Mouse (Mus musculus): ENCODE data around the gene Bicd2.
A peak's percentile ranks its signal among the peaks of the same experiment; 100 is the strongest.

The Bicd2 gene

GRCm38 (mm10) chr13:49341012-49341830, at the start of gene Bicd2:
Gene Bicd2 (plus strand): TSS chr13:49341585.
- DNase-seq, result peak; percentile 86 to 92

GRCm38 (mm10) chr13:49291949-49292348, 49.4 kb upstream of the Bicd2 start:
- DNase-seq, result no peak

- DNase-seq, result no peak
Measured at GRCm38 (mm10) chr13:49294108-49294507, 47.3 kb upstream of the Bicd2 start.

GRCm38 (mm10) chr13:49296270-49296669, 45.1 kb upstream of the Bicd2 start:
- DNase-seq, result no peak

GRCm38 (mm10) chr13:49298514-49299381, 42.6 kb upstream of the Bicd2 start:
- peak in 1 of 2 experiments; percentile 46 for DNase-seq

- DNase-seq, result no peak
Measured at GRCm38 (mm10) chr13:49300771-49301170, 40.6 kb upstream of the Bicd2 start.

GRCm38 (mm10) chr13:49306771-49307310, 34.5 kb upstream of the Bicd2 start:
- DNase-seq, result peak in 1 of 2 experiments; percentile 14

- peak; percentile 70 for DNase-seq
Measured at GRCm38 (mm10) chr13:49307311-49307969, 33.9 kb upstream of the Bicd2 start.

- DNase-seq, result peak in 1 of 2 experiments; percentile 25
Measured at GRCm38 (mm10) chr13:49308206-49308605, 33.2 kb upstream of the Bicd2 start.

GRCm38 (mm10) chr13:49308861-49309403, 32.5 kb upstream of the Bicd2 start:
- peak; percentile 64 to 67 for DNase-seq

GRCm38 (mm10) chr13:49309501-49309900, 31.9 kb upstream of the Bicd2 start:
- DNase-seq, result no peak

- no peak for DNase-seq
Measured at GRCm38 (mm10) chr13:49311642-49312041, 29.7 kb upstream of the Bicd2 start.

- no peak for DNase-seq
Measured at GRCm38 (mm10) chr13:49316386-49317162, 24.8 kb upstream of the Bicd2 start.

GRCm38 (mm10) chr13:49317508-49317907, 23.9 kb upstream of the Bicd2 start:
- no peak for DNase-seq

GRCm38 (mm10) chr13:49317914-49318313, 23.5 kb upstream of the Bicd2 start:
- no peak for DNase-seq

- no peak for DNase-seq
Measured at GRCm38 (mm10) chr13:49320040-49320439, 21.3 kb upstream of the Bicd2 start, which contains the start of gene Fgd3. Gene Fgd3 (minus strand): TSS chr13:49320311.

- no peak for DNase-seq
Measured at GRCm38 (mm10) chr13:49320514-49320913, 20.9 kb upstream of the Bicd2 start.

- no peak for DNase-seq
Measured at GRCm38 (mm10) chr13:49321452-49321851, 19.9 kb upstream of the Bicd2 start.

GRCm38 (mm10) chr13:49322169-49322568, 19.2 kb upstream of the Bicd2 start:
- no peak for DNase-seq

- DNase-seq, result no peak
Measured at GRCm38 (mm10) chr13:49322739-49323138, 18.6 kb upstream of the Bicd2 start.

- no peak for DNase-seq
Measured at GRCm38 (mm10) chr13:49324871-49325270, 16.5 kb upstream of the Bicd2 start.

All from spleen, adult 18-20 months (tissue).